Mouse (Mus musculus) T-cell, adult 2 months (primary cell): ENCODE measurements at regions not wholly inside any gene's neighbourhood (a gene's known extent, or its start where the extent isn't known, plus 50 kb on each side); places are given as distances from the start of the nearest gene placed in this dataset.

Experiments used
- DNase-seq: peaks from one replicate; pipeline ENCODE4 v3.0.0; 2022; ENCODE audit warnings: low spot score

GRCm38 (mm10) chr2:34042336-34042735 is 154.6 kb upstream of the Mvb12b start:
- DNase-seq: peak; percentile 87

- DNase-seq: no peak
These were observed 151.2 kb upstream of the Mvb12b start for GRCm38 (mm10) chr2:34038982-34039381.

GRCm38 (mm10) chr2:34033212-34033611 is 145.5 kb upstream of the Mvb12b start:
- no peak for DNase-seq

- no peak for DNase-seq
These were observed 143.7 kb upstream of the Mvb12b start for GRCm38 (mm10) chr2:34031421-34031820.

- no peak for DNase-seq
These were observed 143.3 kb upstream of the Mvb12b start for GRCm38 (mm10) chr2:34031001-34031412.

GRCm38 (mm10) chr2:34027445-34027844 is 139.7 kb upstream of the Mvb12b start:
- DNase-seq: no peak

- DNase-seq: peak; percentile 17
These were observed 139.0 kb upstream of the Mvb12b start for GRCm38 (mm10) chr2:34026566-34027360.

GRCm38 (mm10) chr2:34025715-34026360 is 138.1 kb upstream of the Mvb12b start:
- peak; percentile 54 for DNase-seq

GRCm38 (mm10) chr2:34017142-34017453 is 129.4 kb upstream of the Mvb12b start:
- no peak for DNase-seq

- no peak for DNase-seq
These were observed 128.8 kb upstream of the Mvb12b start for GRCm38 (mm10) chr2:34016350-34017141.

GRCm38 (mm10) chr2:34015640-34015995 is 127.9 kb upstream of the Mvb12b start:
- DNase-seq: no peak

GRCm38 (mm10) chr2:34014868-34015639 is 127.3 kb upstream of the Mvb12b start:
- no peak for DNase-seq

GRCm38 (mm10) chr2:34010166-34010565 is 122.4 kb upstream of the Mvb12b start:
- no peak for DNase-seq

GRCm38 (mm10) chr2:34007916-34008315 is 120.2 kb upstream of the Mvb12b start:
- DNase-seq: no peak

- DNase-seq: no peak
These were observed 109.4 kb upstream of the Mvb12b start for GRCm38 (mm10) chr2:33997106-33997505.

GRCm38 (mm10) chr2:33996331-33996730 is 108.6 kb upstream of the Mvb12b start:
- no peak for DNase-seq

GRCm38 (mm10) chr2:33991299-33991698 is 103.6 kb upstream of the Mvb12b start:
- DNase-seq: no peak

GRCm38 (mm10) chr2:33990711-33991110 is 103.0 kb upstream of the Mvb12b start:
- DNase-seq: no peak

GRCm38 (mm10) chr2:33989555-33990370 is 102.0 kb upstream of the Mvb12b start:
- no peak for DNase-seq

- no peak for DNase-seq
These were observed 98.7 kb upstream of the Mvb12b start for GRCm38 (mm10) chr2:33986420-33986819.

- DNase-seq: no peak
These were observed 97.6 kb upstream of the Mvb12b start for GRCm38 (mm10) chr2:33985316-33985715.
